Mouse (Mus musculus) lung, postnatal 0 days (tissue): ENCODE data around the gene Muc2. TPM values are rescaled to one million over a fixed set of nuclear protein-coding genes. Genes with fewer than 3 reads are reported as not detected.

ENCODE experiments used
- ATAC-seq: fragments of 200-750 bp; cut with Nextera tagmentation; 2 replicates; pipeline ENCODE4 v1.8.0; 2017; ENCODE audit warnings: moderate library complexity
- DNase-seq: peaks from one replicate; pipeline ENCODE4 v3.0.0-alpha.2; 2016; ENCODE audit warnings: low spot score
- H3K27ac ChIP-seq: fragments of 300-500 bp; sonication (generic); 2 replicates; pipeline ENCODE4 v1.5.1; 2014; ENCODE audit warnings: antibody characterized with exemption, mild to moderate bottlenecking, low read length, mixed read lengths
- H3K27me3 ChIP-seq: fragments of 300-500 bp; sonication (generic); replicated peaks from 2 replicates; pipeline ENCODE4 v1.6.1; 2014; ENCODE audit warnings: low read length, mixed read lengths; ENCODE audit not compliant: insufficient read depth
- H3K36me3 ChIP-seq: fragments of 300-500 bp; sonication (generic); 2 replicates; pipeline ENCODE4 v1.6.1; 2014; ENCODE audit warnings: low read length, mixed read lengths; ENCODE audit not compliant: insufficient read depth
- H3K4me1 ChIP-seq: fragments of 300-500 bp; sonication (generic); 2 replicates; pipeline ENCODE4 v1.6.1; 2014; ENCODE audit warnings: antibody characterized with exemption, low read depth, low read length, mixed read lengths; ENCODE audit not compliant: insufficient read depth
- H3K4me2 ChIP-seq: fragments of 300-500 bp; sonication (generic); replicated peaks from 2 replicates; pipeline ENCODE4 v1.6.1; 2014; ENCODE audit warnings: low read depth, mild to moderate bottlenecking, low read length, moderate library complexity, mixed read lengths
- H3K4me3 ChIP-seq: fragments of 300-500 bp; sonication (generic); 2 replicates; pipeline ENCODE4 v1.5.1; 2014; ENCODE audit warnings: low read depth, low read length
- H3K9ac ChIP-seq: fragments of 300-500 bp; sonication (generic); replicated peaks from 2 replicates; pipeline ENCODE4 v1.6.1; 2014; ENCODE audit warnings: low read depth, mild to moderate bottlenecking
- H3K9me3 ChIP-seq: fragments of 300-500 bp; sonication (generic); 2 replicates; pipeline ENCODE4 v1.6.1; 2016; ENCODE audit warnings: low read length, mixed read lengths
- CTCF ChIP-seq: IDR thresholded peaks from 2 replicates; pipeline ENCODE4 v1.5.1; 2016; ENCODE audit warnings: antibody characterized with exemption, mild to moderate bottlenecking
- EP300 ChIP-seq: IDR thresholded peaks from 2 replicates; pipeline ENCODE4 v1.6.1; 2016; ENCODE audit warnings: antibody characterized with exemption, mild to moderate bottlenecking, control low read depth
- WGBS: fragments of 180-500 bp; shearing (Covaris S2); extraction: QIAGEN DNeasy Blood & Tissue Kit; methylation state at CpG from one replicate; pipeline ENCODE4 v1.1.7; 2014; 5-methylcytosine and 5-hydroxymethylcytosine counted together
- polyA plus RNA-seq: library from polyadenylated mRNA; unstranded; fragments of >200 nt; fragmentation: Nextera tagmentation; extraction: Ambion mirVana; gene quantifications from 2 replicates; pipeline ENCODE4 v1.2.1, GENCODE M21; 2015

The Muc2 gene
- polyA plus RNA-seq, 1 experiment from 2014 or later, result 0.36 TPM

- H3K4me1 ChIP-seq, result no peaks in the 10 kb centered on the region
Measured at GRCm38 (mm10) chr7:141752513-141752912, 62.4 kb downstream of the Muc2 start.

GRCm38 (mm10) chr7:141755831-141756230 lies 65.7 kb downstream of the Muc2 start:
- 42% methylated on average over 4 of the region's 4 CpGs for WGBS
- H3K4me1 ChIP-seq, result no peaks in the 10 kb centered on the region
- peak; percentile 16; the same call in 1 of the 2 replicates for ATAC-seq
- DNase-seq, result peak; percentile 85
- no peaks in the 10 kb centered on the region for H3K9me3 ChIP-seq
- no peaks in the 10 kb centered on the region for H3K27me3 ChIP-seq
- H3K4me3 ChIP-seq, result no peak overlapping the region
- TF ChIP-seq CTCF (peak; percentile 95), EP300 (no peak)
- H3K9ac ChIP-seq, result no peak overlapping the region
- H3K27ac ChIP-seq, result no peak overlapping the region
- no peaks in the 10 kb centered on the region for H3K36me3 ChIP-seq
- no peak overlapping the region for H3K4me2 ChIP-seq

More at GRCm38 (mm10) chr7:141752513-141752912, 62.4 kb downstream of the Muc2 start:
- no peak for DNase-seq
- no peaks in the 10 kb centered on the region for H3K9me3 ChIP-seq
- TF ChIP-seq CTCF (no peak), EP300 (no peak)
- H3K4me3 ChIP-seq, result no peak overlapping the region
- H3K27ac ChIP-seq, result no peak overlapping the region
- no peak overlapping the region for H3K9ac ChIP-seq
- H3K27me3 ChIP-seq, result no peaks in the 10 kb centered on the region
- no peak for ATAC-seq
- no peaks in the 10 kb centered on the region for H3K36me3 ChIP-seq
- H3K4me2 ChIP-seq, result no peak overlapping the region
- 64% methylated on average over 6 of the region's 6 CpGs for WGBS

DNA sequence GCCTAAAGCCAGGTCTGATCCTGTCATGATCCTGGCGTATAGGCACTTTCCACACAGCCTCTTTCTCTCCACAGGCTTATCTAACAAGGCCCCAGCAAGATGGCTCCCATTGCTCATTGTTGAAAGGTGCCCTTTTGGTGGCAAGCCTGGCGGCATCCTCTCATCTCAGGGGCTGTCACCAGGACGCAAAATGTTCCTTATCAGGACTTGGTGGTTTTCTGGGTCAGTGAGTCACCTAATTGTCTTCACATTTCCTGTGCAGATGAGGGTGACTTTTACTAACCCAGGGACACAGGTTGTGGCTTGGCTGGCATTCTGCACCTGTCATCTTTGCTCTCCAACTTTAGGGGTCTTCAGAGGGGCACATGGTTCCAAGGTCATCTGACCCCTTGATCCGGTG lies 68.2 kb downstream of the Muc2 start:
- H3K36me3 ChIP-seq, result no peaks in the 10 kb centered on the region
- ATAC-seq (no peak), DNase-seq (no peak)
- H3K4me3 ChIP-seq, result no peak overlapping the region
- WGBS, result 70% methylated on average over 4 of the region's 4 CpGs
- H3K27me3 ChIP-seq, result no peaks in the 10 kb centered on the region
- no peak for TF ChIP-seq CTCF
- TF ChIP-seq EP300, result no peak
- no peak overlapping the region for H3K9ac ChIP-seq
- H3K4me1 ChIP-seq, result no peaks in the 10 kb centered on the region
- H3K27ac ChIP-seq, result no peak overlapping the region
- H3K9me3 ChIP-seq, result no peaks in the 10 kb centered on the region
- no peak overlapping the region for H3K4me2 ChIP-seq

GRCm38 (mm10) chr7:141770521-141770920 lies 80.4 kb downstream of the Muc2 start:
- no peaks in the 10 kb centered on the region for H3K36me3 ChIP-seq
- no peak overlapping the region for H3K4me2 ChIP-seq
- DNase-seq, result no peak
- no peak overlapping the region for H3K4me3 ChIP-seq
- no peaks in the 10 kb centered on the region for H3K9me3 ChIP-seq
- no peak for ATAC-seq
- no peaks in the 10 kb centered on the region for H3K27me3 ChIP-seq
- no peak overlapping the region for H3K27ac ChIP-seq
- WGBS, result 70% methylated on average over 3 of the region's 3 CpGs
- no peak overlapping the region for H3K9ac ChIP-seq
- TF ChIP-seq CTCF, result no peak
- peaks cover 4% of the 10 kb centered on the region; the same call in 1 of the 2 replicates for H3K4me1 ChIP-seq

DNA sequence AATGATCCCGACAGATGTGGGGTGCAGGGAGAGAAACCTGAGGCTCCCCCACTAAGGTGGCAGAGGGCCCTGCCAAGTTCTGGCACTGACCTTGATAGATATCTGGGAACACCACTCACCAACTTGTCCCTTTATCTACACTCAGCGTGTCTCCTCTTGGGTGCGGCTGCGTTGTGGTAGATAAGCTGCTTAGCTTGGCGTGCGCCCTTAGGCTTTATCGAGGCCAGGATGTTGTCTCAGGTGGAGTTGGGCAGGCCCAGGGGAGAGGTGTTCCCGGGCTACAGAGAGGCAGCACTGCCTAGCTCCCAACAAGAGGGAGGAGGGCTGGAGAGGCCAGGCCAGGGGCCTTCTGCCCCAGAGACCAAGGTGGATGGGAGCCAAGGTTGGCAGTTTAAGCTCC lies 80.8 kb downstream of the Muc2 start:
- ATAC-seq (no peak), DNase-seq (peak; percentile 13)
- Histone ChIP-seq H3K9ac (no peak overlapping the region), H3K36me3 (no peaks in the 10 kb centered on the region), H3K4me2 (no peak overlapping the region), H3K4me3 (no peak overlapping the region), H3K27ac (no peak overlapping the region), H3K27me3 (no peaks in the 10 kb centered on the region), H3K4me1 (peaks cover 4% of the 10 kb centered on the region; the same call in 1 of the 2 replicates), H3K9me3 (no peaks in the 10 kb centered on the region)
- 54% methylated on average over 8 of the region's 8 CpGs for WGBS
- no peak for TF ChIP-seq CTCF
- TF ChIP-seq EP300, result no peak

- Histone ChIP-seq H3K4me2 (no peak overlapping the region), H3K36me3 (no peaks in the 10 kb centered on the region), H3K27me3 (no peaks in the 10 kb centered on the region), H3K9me3 (no peaks in the 10 kb centered on the region), H3K4me1 (peaks cover 4% of the 10 kb centered on the region; the same call in 1 of the 2 replicates), H3K9ac (no peak overlapping the region), H3K27ac (no peak overlapping the region), H3K4me3 (no peak overlapping the region)
- DNase-seq (no peak), ATAC-seq (no peak)
- TF ChIP-seq EP300, result no peak
- TF ChIP-seq CTCF, result no peak
- 64% methylated on average over 1 of the region's 1 CpGs for WGBS
Measured at GRCm38 (mm10) chr7:141772058-141772557, 82.0 kb downstream of the Muc2 start.

GRCm38 (mm10) chr7:141774855-141775254 lies 84.7 kb downstream of the Muc2 start:
- no peak for DNase-seq
- TF ChIP-seq CTCF (no peak), EP300 (no peak)
- H3K36me3 ChIP-seq, result no peaks in the 10 kb centered on the region
- no peak for ATAC-seq
- H3K4me3 ChIP-seq, result no peak overlapping the region
- no peaks in the 10 kb centered on the region for H3K9me3 ChIP-seq
- peaks cover 4% of the 10 kb centered on the region; the same call in 1 of the 2 replicates for H3K4me1 ChIP-seq
- WGBS, result 82% methylated on average over 2 of the region's 2 CpGs
- H3K4me2 ChIP-seq, result no peak overlapping the region
- H3K9ac ChIP-seq, result no peak overlapping the region
- H3K27ac ChIP-seq, result no peak overlapping the region
- H3K27me3 ChIP-seq, result no peaks in the 10 kb centered on the region
